Mouse (Mus musculus): ENCODE data around the gene Hdhd5. TPM values are rescaled to one million over a fixed set of nuclear protein-coding genes. Genes with fewer than 3 reads are reported as not detected.

Gene Hdhd5
- 1 to 10 TPM; 5.1 to 5.7 TPM for total RNA-seq (2023)

DNA sequence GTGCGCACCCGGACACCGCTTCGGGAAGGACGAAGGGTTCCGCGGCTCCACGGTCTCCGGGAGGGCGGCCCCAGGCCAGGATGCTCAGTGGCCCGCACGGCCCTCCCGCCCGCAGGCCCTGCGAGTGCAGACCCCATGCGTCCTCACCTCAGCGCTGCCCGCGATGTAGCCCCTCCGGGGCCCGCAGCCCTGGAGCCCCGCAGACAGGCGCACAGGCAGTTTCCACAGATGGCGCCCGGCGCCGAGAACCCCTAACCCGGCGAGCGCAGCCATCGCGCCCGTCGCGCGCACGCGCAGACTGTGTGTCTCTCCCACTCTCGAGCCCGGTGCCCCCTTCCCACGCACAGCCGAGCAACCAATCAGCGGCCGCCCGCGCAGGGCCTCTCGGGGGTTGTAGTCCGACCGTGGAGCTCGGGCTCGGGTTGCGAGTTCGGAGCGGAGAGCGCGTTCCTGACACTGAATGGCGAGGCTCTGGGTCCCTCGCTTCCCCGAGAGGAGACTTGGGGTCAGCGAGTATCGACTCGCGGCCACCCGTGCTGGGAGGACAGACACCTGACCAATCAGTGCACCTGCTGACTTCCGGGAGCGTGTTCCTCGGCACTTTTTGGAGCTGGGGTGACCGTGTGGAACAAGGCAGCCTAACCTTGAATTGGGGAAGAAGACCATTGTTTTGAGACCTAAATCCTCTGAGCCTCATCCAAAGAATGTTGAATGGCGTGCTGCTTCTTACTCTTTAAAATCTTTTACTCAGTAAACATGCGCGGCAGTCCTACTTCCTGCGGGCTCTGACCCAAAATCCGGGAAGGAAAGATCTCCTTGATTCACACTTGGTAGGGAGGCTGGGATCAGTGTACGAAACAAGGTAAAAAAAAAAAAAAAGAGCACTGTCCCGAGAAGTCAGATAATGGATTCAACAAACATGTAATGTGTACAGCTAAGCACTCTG lies at the start of gene Hdhd5:
Gene Hdhd5, minus strand, starts transcription at position 300 of the 946 bp plus-strand sequence.

DNA sequence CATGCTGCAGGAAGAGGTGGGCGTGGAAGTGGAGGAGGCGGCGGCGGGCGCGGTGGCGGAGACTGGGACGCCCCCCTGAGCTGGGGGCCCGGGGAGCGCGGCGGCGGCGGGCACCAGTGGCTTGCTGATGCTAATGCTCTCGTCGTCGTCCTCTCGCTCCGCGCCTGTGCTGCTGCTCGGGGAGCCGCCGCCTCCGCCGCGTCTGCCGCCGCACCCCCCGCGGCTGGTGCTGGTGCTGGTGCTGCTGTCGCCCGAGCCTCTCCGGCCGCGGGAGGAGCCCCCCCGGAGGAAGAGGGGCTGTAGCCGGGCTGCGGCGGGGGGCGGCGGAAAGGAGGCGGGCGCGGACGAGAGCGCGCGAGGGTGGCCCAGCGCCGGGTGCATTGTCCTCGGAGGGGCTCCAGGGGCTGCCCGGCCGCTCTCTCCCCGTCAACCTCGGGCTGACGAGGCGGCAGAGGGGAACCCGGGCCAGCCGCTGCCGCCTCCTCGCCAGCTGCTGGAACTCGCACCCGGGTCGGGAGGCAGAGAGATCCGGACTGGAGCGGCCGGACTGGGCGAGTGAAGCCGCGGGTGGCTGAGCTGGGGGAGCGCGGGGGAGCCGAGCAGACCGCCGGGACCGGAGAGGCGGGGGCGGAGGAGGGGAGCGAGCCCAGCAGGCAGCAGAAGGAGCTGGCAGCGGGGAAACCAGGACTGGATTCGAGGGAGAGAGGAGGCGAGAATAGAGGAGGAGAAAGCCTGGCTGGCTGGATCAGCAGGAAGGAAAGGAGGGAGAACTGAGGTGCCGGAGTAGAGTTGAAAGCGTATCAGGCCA lies 37.5 kb downstream of the Hdhd5 start, which contains the start of gene Tmem121b:
Gene Tmem121b, minus strand, starts transcription at position 434 of the 808 bp plus-strand sequence.

DNA sequence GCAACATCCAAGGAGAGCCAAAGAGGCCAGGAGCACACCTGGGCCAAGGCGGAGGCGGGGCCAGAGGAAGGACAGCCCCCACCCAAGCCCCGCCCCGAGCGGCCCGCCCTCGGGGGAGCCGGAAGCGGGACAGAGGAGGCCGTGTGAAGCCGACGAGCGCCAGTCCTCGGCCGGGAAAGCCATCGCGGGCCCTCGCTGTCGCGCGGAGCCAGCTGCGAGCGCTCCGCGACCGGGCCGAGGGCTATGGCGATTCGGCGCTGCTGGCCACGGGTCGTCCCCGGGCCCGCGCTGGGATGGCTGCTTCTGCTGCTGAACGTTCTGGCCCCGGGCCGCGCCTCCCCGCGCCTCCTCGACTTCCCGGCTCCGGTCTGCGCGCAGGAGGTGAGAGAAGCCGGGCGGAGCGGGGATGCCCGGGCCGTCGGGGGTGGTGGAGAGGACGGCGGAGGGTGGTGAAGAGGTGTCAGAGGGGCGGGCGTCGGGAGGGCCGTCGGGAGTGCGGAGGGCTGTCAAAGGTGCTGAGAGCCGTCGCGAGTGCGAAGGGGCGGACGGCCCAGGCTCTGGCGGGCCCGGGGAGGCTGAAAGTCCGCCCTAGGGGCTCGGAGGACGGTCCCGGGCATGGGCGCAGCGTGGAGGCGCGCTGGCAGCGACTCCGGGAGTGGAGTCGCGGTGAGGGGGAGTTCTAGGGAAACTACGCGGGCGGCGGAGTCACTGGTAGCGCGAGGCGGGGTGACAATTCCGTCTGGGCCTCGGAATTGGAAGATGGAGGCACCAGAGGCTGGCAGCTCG lies 67.8 kb downstream of the Hdhd5 start, which contains the start of gene Il17ra:
Gene Il17ra, plus strand, starts transcription at position 162 of the 786 bp plus-strand sequence.

Other genes starting within 250 kb of the Hdhd5 start
- gene D330020A13Rik, start 237.0 kb downstream of the Hdhd5 start, total RNA-seq (2023) = not detected
- gene B4galnt3, start 236.8 kb downstream of the Hdhd5 start, total RNA-seq (2023) = under 1 TPM; 0.09 to 0.22 TPM
- gene Kdm5a, start 167.2 kb downstream of the Hdhd5 start, total RNA-seq (2023) = 10 to 100 TPM; 73.3 to 76.7 TPM
- 10 to 100 TPM; 10.6 to 13.5 TPM for gene Ccdc77, start 166.9 kb downstream of the Hdhd5 start, total RNA-seq (2023)
- gene Il17ra, start 68.1 kb downstream of the Hdhd5 start, total RNA-seq (2023) = 100 to 1,000 TPM; 293 to 338 TPM
- under 1 TPM in 1 of 2 experiments, not detected in 1; 0.07 TPM for gene Tmem121b, start 37.5 kb downstream of the Hdhd5 start, total RNA-seq (2023)
- gene Cecr2, start 135.1 kb upstream of the Hdhd5 start, total RNA-seq (2023) = 1 to 10 TPM; 4.8 to 7.1 TPM
- gene Slc25a18, start 242.3 kb upstream of the Hdhd5 start, total RNA-seq (2023) = not detected

All from neutrophil, adult 83 days (primary cell).